Mouse (Mus musculus) monocyte, adult 2 months (primary cell): ENCODE data around the gene Ctnnbl1.

Experiments used
- DNase-seq, 2 experiments: peaks; one replicate each; pipeline ENCODE4 v3.0.0; 2022; ENCODE audit warnings: low spot score in 2 of 2, low read depth in 1 of 2

Ctnnbl1 gene

DNA sequence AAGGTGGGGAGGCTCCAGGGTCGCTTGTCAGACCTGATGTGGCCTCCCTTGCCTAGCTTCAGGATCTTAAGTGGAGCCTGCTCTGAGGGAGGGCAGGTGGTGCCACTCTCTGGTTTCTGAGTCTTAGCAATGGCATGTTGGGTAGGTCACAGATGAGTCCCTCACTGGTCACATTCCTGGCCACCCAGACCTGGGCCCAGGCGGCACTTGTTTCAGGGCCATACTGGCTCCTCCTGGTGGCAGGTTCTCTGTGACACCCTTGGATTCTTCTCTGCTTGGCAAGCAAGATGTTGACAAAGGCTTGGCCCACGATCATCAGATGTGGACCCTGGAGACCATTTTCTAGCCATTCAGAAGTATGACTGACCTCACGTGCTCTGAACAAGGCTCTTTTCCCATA lies 195.5 kb downstream of the Ctnnbl1 start:
- DNase-seq = no peak

DNA sequence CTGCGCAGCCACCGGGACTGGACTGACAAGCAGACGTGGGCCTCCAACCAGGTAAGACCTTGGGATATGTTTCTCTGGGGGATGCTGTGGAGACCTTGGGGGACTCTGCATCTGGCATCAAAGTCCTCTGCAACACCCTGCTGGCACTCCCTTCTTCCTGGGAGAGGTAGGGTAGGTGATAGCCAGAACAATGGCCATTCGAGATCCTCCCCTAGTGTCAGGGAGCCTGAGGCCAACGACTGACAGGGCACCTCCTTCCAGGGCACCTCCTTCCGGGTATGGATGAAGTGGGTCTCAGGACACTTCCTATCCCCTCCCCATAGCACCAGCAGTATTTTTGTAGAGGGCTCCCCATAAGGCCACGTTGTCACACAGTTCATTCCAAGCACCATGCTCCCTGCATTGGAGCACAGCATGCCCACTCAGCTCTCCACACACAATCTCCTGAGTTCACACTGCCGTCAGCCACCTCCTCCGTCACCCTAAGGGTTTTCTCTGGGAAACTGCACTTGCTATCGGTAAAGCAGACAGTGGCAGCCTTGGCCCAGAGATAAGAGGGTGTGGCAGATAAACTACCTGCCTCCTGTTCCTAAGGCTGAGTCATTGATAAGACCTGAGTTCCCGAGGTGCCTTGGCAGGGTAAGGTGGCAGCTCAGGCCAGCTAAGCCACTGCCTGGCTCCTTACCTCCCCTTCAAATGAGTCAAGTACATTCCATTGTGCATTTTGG lies 198.4 kb downstream of the Ctnnbl1 start:
- DNase-seq = no peak

DNA sequence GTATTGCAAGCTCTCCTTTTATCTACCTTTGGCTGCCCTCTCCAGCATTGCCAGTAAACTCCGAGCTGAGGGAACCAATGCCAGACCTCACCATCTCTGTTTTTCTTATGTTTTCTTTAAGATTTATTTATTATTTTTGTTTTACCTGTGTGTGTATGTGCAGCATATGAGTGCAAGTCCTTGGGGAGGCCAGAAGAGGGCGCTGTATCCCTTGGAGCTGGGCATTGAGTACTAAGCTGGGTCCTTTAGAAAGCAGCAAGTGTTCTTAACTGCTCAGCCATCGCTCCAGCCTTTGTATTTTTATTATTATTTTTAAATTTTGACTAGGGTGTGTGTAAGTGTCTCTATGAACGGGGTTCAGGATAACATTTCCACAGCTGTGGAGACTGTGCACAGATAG lies 199.5 kb downstream of the Ctnnbl1 start:
- DNase-seq = no peak

DNA sequence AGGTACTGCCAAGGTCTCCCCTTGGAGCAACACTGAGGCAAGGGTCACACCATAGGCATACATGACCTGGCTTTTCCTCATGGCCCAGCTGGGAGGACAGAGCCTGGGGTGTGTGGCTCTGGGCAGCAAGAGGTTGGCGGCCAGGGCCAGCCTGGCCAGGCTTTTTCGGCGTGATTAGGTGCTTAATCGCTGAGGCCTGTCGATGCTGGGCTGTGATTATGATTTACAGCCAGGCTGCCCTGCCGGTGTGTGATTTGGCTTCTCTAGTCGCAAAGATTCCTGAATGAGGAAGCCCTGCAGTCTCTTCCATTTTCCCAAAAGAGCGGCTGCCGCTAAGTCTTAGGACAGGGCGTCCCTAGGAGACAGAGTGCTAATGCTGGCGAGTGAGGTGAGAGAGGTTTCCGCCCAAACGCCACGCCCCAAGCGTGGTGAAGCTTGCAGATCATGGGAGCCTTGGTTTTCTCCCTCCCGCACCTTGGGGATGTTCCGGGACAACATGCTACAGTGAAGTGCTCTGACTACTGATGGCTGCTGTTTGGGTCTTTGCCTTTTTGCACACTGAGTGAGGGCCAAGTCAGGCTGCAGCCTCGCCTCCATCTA lies 203.5 kb downstream of the Ctnnbl1 start:
- no peak for DNase-seq
